Mouse (Mus musculus): ENCODE results near the gene 4930432M17Rik.

Gene 4930432M17Rik

GRCm38 (mm10) chr3:121670462-121670861 is at the start of gene 4930432M17Rik:
Gene 4930432M17Rik, plus strand, starts transcription at chr3:121670762.
- WGBS: 82% methylated on average over 4 of the region's 4 CpGs

GRCm38 (mm10) chr3:121625662-121626061 is 44.9 kb upstream of the 4930432M17Rik start:
- 86% methylated on average over 2 of the region's 2 CpGs for WGBS

GRCm38 (mm10) chr3:121626273-121626672 is 44.3 kb upstream of the 4930432M17Rik start:
- WGBS: 89% methylated on average over 3 of the region's 3 CpGs

GRCm38 (mm10) chr3:121628245-121628644 is 42.3 kb upstream of the 4930432M17Rik start:
- 78% methylated on average over 3 of the region's 3 CpGs for WGBS

GRCm38 (mm10) chr3:121630626-121631025 is 39.9 kb upstream of the 4930432M17Rik start:
- WGBS: 79% methylated on average over 7 of the region's 7 CpGs

GRCm38 (mm10) chr3:121634963-121635362 is 35.6 kb upstream of the 4930432M17Rik start:
- WGBS: 89% methylated on average over 3 of the region's 3 CpGs

GRCm38 (mm10) chr3:121635505-121635904 is 35.1 kb upstream of the 4930432M17Rik start:
- WGBS: 62% methylated on average over 7 of the region's 7 CpGs

- 48% methylated on average over 6 of the region's 6 CpGs for WGBS
Observed at GRCm38 (mm10) chr3:121636315-121636714, 34.2 kb upstream of the 4930432M17Rik start.

- WGBS: 73% methylated on average over 7 of the region's 7 CpGs
Observed at GRCm38 (mm10) chr3:121636748-121637147, 33.8 kb upstream of the 4930432M17Rik start.

- 84% methylated on average over 5 of the region's 5 CpGs for WGBS
Observed at GRCm38 (mm10) chr3:121637792-121638191, 32.8 kb upstream of the 4930432M17Rik start.

GRCm38 (mm10) chr3:121638241-121638640 is 32.3 kb upstream of the 4930432M17Rik start:
- 99% methylated on average over 3 of the region's 3 CpGs for WGBS

GRCm38 (mm10) chr3:121640611-121641010 is 30.0 kb upstream of the 4930432M17Rik start:
- 60% methylated on average over 2 of the region's 2 CpGs for WGBS

GRCm38 (mm10) chr3:121643236-121643635 is 27.3 kb upstream of the 4930432M17Rik start:
- 75% methylated on average over 8 of the region's 8 CpGs for WGBS

GRCm38 (mm10) chr3:121645447-121645846 is 25.1 kb upstream of the 4930432M17Rik start:
- WGBS: 77% methylated on average over 7 of the region's 7 CpGs

- 85% methylated on average over 9 of the region's 9 CpGs for WGBS
Observed at GRCm38 (mm10) chr3:121646364-121647048, 24.1 kb upstream of the 4930432M17Rik start.

GRCm38 (mm10) chr3:121648238-121648778 is 22.3 kb upstream of the 4930432M17Rik start:
- 72% methylated on average over 8 of the region's 8 CpGs for WGBS

GRCm38 (mm10) chr3:121650052-121650671 is 20.4 kb upstream of the 4930432M17Rik start:
- 63% methylated on average over 10 of the region's 10 CpGs for WGBS

GRCm38 (mm10) chr3:121651710-121652109 is 18.9 kb upstream of the 4930432M17Rik start:
- WGBS: 78% methylated on average over 3 of the region's 3 CpGs

GRCm38 (mm10) chr3:121652186-121652585 is 18.4 kb upstream of the 4930432M17Rik start:
- WGBS: 85% methylated on average over 1 of the region's 1 CpGs

GRCm38 (mm10) chr3:121656922-121657321 is 13.6 kb upstream of the 4930432M17Rik start:
- 92% methylated on average over 4 of the region's 4 CpGs for WGBS

- WGBS: 34% methylated on average over 4 of the region's 4 CpGs
Observed at GRCm38 (mm10) chr3:121662705-121663469, 7.7 kb upstream of the 4930432M17Rik start.

GRCm38 (mm10) chr3:121663470-121663847 is 7.1 kb upstream of the 4930432M17Rik start:
- 86% methylated on average over 9 of the region's 9 CpGs for WGBS
